Mouse (Mus musculus): Measurements from ENCODE around the gene Sec23b.

GRCm38 (mm10) chr2:144526981-144527820 lies 28.8 kb upstream of the Sec23b start, which contains the start of the genes Dzank1 and Polr3f:
- TF ChIP-seq CTCF (IDR thresholded peaks at IDR 0.05; ENCODE audit: low read depth, low read length) (no peak), POLR2A (IDR thresholded peaks at IDR 0.05; ENCODE audit: borderline replicate concordance, low read depth, low read length) (no peak)

All from bone marrow macrophage, adult 2 months (primary cell).